Mouse (Mus musculus) liver, postnatal 0 days (tissue): ENCODE measurements at regions not wholly inside any gene's neighbourhood (a gene's known extent, or its start where the extent isn't known, plus 50 kb on each side); places are given as distances from the start of the nearest gene placed in this dataset.

Source experiments
- ATAC-seq: fragments of 200-750 bp; cut with Nextera tagmentation; 2 replicates; pipeline ENCODE4 v1.8.0; 2017; ENCODE audit warnings: mild to moderate bottlenecking, moderate library complexity
- DNase-seq: peaks from one replicate; pipeline ENCODE4 v3.0.0-alpha.2; 2016
- H3K27ac ChIP-seq: fragments of 300-500 bp; sonication (generic); 2 replicates; pipeline ENCODE4 v1.5.1; 2014; ENCODE audit warnings: antibody characterized with exemption, moderate library complexity, mild to moderate bottlenecking, low read depth
- H3K27me3 ChIP-seq: fragments of 300-500 bp; sonication (generic); 2 replicates; pipeline ENCODE4 v1.6.1; 2014; ENCODE audit warnings: low read length, control low read depth, mixed read lengths; ENCODE audit not compliant: insufficient read depth
- H3K36me3 ChIP-seq: fragments of 300-500 bp; sonication (generic); replicated peaks from 2 replicates; pipeline ENCODE4 v1.6.1; 2014; ENCODE audit warnings: mild to moderate bottlenecking, control low read depth, low read length, moderate library complexity, mixed read lengths; ENCODE audit not compliant: insufficient read depth
- H3K4me1 ChIP-seq: fragments of 300-500 bp; sonication (generic); 2 replicates; pipeline ENCODE4 v1.6.1; 2014; ENCODE audit warnings: antibody characterized with exemption, mild to moderate bottlenecking, control low read depth; ENCODE audit not compliant: insufficient read depth
- H3K4me2 ChIP-seq: fragments of 300-500 bp; sonication (generic); 2 replicates; pipeline ENCODE4 v1.6.1; 2014; ENCODE audit warnings: low read depth, mild to moderate bottlenecking, low read length, moderate library complexity, mixed read lengths
- H3K4me3 ChIP-seq: fragments of 300-500 bp; sonication (generic); 2 replicates; pipeline ENCODE4 v1.5.1; 2014; ENCODE audit warnings: low read depth, low read length
- H3K9ac ChIP-seq: fragments of 300-500 bp; sonication (generic); replicated peaks from 2 replicates; pipeline ENCODE4 v1.6.1; 2014; ENCODE audit warnings: mild to moderate bottlenecking, moderate library complexity
- H3K9me3 ChIP-seq: fragments of 300-500 bp; sonication (generic); 2 replicates; pipeline ENCODE4 v1.6.1; 2016; ENCODE audit warnings: mild to moderate bottlenecking, control low read depth, low read length, mixed read lengths
- CTCF ChIP-seq: sonication (generic); IDR thresholded peaks from 2 replicates; pipeline ENCODE4 v1.5.1; 2016; ENCODE audit warnings: antibody characterized with exemption, low read depth
- EP300 ChIP-seq: IDR thresholded peaks from 2 replicates; pipeline ENCODE4 v1.6.1; 2016; ENCODE audit warnings: antibody characterized with exemption, low read depth, mild to moderate bottlenecking
- WGBS: fragments of 180-500 bp; shearing (Covaris S2); extraction: QIAGEN DNeasy Blood & Tissue Kit; methylation state at CpG from one replicate; pipeline ENCODE4 v1.1.7; 2014; ENCODE audit not compliant: insufficient replicate concordance; 5-methylcytosine and 5-hydroxymethylcytosine counted together

- Histone ChIP-seq H3K36me3 (no peaks in the 10 kb centered on the region), H3K9ac (no peak overlapping the region), H3K4me2 (no peak overlapping the region), H3K9me3 (no peaks in the 10 kb centered on the region), H3K4me1 (no peaks in the 10 kb centered on the region), H3K27ac (no peak overlapping the region), H3K4me3 (no peak overlapping the region), H3K27me3 (no peaks in the 10 kb centered on the region)
- no peak for ATAC-seq
- DNase-seq = no peak
- WGBS = 81% methylated on average over 7 of the region's 7 CpGs
- TF ChIP-seq CTCF (no peak), EP300 (no peak)
Observed at GRCm38 (mm10) chr17:64956506-64956905, 120.6 kb upstream of the 4930583I09Rik start.

- Histone ChIP-seq H3K36me3 (no peaks in the 10 kb centered on the region), H3K27ac (no peak overlapping the region), H3K9me3 (no peaks in the 10 kb centered on the region), H3K4me3 (no peak overlapping the region), H3K27me3 (no peaks in the 10 kb centered on the region), H3K9ac (no peak overlapping the region), H3K4me1 (no peaks in the 10 kb centered on the region), H3K4me2 (no peak overlapping the region)
- TF ChIP-seq EP300 (no peak), CTCF (no peak)
- no peak for ATAC-seq
- WGBS = 89% methylated on average over 7 of the region's 7 CpGs
- no peak for DNase-seq
Observed at GRCm38 (mm10) chr17:64953275-64953674, 117.4 kb upstream of the 4930583I09Rik start.

DNA sequence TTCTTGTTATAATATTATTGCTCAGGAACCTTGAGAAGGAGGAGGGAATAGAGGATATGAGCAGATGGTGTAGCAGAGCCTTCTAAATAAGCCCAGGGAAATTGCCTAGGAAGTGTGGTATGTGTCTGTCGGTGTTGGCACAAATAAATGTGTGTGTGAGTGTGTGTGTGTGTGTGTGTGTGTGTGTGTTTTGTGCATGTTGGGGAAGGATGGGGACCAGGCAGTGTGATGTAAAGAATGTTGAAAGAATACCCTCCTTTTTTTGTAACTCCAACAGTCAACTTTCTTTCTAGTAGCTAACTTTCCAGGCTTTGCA is 115.7 kb upstream of the 4930583I09Rik start:
- 40% methylated on average over 1 of the region's 1 CpGs for WGBS
- no peak overlapping the region for H3K9ac ChIP-seq
- H3K27ac ChIP-seq = no peak overlapping the region
- H3K4me2 ChIP-seq = no peak overlapping the region
- no peaks in the 10 kb centered on the region for H3K4me1 ChIP-seq
- no peaks in the 10 kb centered on the region for H3K36me3 ChIP-seq
- no peak for DNase-seq
- no peaks in the 10 kb centered on the region for H3K9me3 ChIP-seq
- H3K4me3 ChIP-seq = no peak overlapping the region
- H3K27me3 ChIP-seq = no peaks in the 10 kb centered on the region
- no peak for ATAC-seq
- TF ChIP-seq CTCF = no peak
- TF ChIP-seq EP300 = no peak

DNA sequence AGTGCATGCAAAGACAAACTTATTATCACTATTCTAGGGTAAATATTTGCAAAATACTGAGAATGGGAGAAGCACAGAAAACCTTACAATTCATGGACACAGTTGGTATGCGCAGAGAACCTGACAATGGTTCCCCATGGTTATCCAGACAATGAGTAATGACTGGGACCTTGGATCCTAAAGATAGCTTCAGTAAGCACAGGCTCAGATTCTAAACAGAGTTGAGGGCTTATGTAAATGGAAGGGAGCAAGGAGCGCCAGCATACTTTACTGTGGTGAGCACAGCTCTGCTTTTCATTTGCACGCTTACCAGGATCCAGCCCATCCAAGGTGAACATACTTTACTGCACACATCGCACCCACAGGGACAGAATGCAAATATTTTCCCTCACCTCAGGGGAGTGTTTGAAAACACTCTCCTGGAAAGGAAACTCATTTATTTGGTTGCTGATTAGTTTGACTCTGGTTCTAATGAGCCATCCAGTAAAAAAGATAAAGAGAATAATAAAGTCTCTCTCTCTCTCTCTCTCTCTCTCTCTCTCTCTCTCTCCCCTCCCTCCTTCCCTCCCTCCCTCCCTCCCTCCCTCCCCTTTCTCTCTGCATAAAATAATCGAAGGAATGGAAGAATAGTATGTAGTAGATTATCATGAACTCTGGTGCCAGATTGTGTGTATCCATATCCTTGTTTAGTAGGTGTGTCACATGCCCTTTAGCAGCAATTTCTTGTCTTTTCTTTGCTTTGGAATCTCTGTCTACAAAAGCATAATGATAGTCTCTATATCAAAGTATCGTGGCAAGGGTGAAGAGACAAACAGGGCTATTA is 115.1 kb upstream of the 4930583I09Rik start:
- Histone ChIP-seq H3K9ac (no peak overlapping the region), H3K4me2 (no peak overlapping the region), H3K27me3 (no peaks in the 10 kb centered on the region), H3K27ac (no peak overlapping the region), H3K4me1 (no peaks in the 10 kb centered on the region), H3K9me3 (no peaks in the 10 kb centered on the region), H3K4me3 (no peak overlapping the region), H3K36me3 (no peaks in the 10 kb centered on the region)
- DNase-seq = no peak
- TF ChIP-seq EP300 (no peak), CTCF (no peak)
- WGBS = 54% methylated on average over 6 of the region's 6 CpGs
- ATAC-seq = no peak

- ATAC-seq (no peak), DNase-seq (no peak)
- Histone ChIP-seq H3K27ac (no peak overlapping the region), H3K4me2 (no peak overlapping the region), H3K9ac (no peak overlapping the region), H3K9me3 (no peaks in the 10 kb centered on the region), H3K4me1 (no peaks in the 10 kb centered on the region), H3K4me3 (no peak overlapping the region), H3K27me3 (no peaks in the 10 kb centered on the region), H3K36me3 (no peaks in the 10 kb centered on the region)
- 69% methylated on average over 2 of the region's 2 CpGs for WGBS
- no peak for TF ChIP-seq EP300
- no peak for TF ChIP-seq CTCF
Observed at GRCm38 (mm10) chr17:64943213-64943612, 107.3 kb upstream of the 4930583I09Rik start.

DNA sequence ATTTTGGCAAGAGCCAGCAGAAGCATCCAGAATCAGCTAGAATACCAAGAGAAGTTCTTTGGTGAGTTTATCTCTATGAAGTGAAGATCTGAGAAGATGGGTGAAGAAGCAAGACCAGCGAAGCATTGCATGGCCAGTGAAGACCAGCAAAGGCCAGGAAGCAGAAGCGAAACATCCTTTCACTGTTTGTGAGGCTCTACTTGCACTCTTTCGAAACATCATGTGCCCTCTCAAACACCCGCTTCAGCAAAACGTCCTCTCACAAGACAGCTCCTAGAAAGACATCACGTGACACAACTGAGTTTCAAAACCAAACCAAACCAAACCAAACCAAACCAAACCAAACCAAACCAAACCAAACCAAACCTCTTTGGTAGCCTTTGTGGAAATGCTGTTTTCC is 105.7 kb upstream of the 4930583I09Rik start:
- no peak for TF ChIP-seq EP300
- TF ChIP-seq CTCF = no peak
- H3K36me3 ChIP-seq = no peaks in the 10 kb centered on the region
- H3K27me3 ChIP-seq = no peaks in the 10 kb centered on the region
- H3K27ac ChIP-seq = no peak overlapping the region
- no peaks in the 10 kb centered on the region for H3K9me3 ChIP-seq
- WGBS = 74% methylated on average over 6 of the region's 6 CpGs
- no peaks in the 10 kb centered on the region for H3K4me1 ChIP-seq
- H3K9ac ChIP-seq = no peak overlapping the region
- no peak overlapping the region for H3K4me3 ChIP-seq
- no peak overlapping the region for H3K4me2 ChIP-seq
- ATAC-seq (no peak), DNase-seq (no peak)

- no peaks in the 10 kb centered on the region for H3K36me3 ChIP-seq
- no peak for TF ChIP-seq CTCF
- TF ChIP-seq EP300 = no peak
- 59% methylated on average over 4 of the region's 4 CpGs for WGBS
Observed at GRCm38 (mm10) chr17:64935683-64936082, 99.8 kb upstream of the 4930583I09Rik start.

More at GRCm38 (mm10) chr17:64935683-64936082, 99.8 kb upstream of the 4930583I09Rik start:
- ATAC-seq (no peak), DNase-seq (no peak)
- Histone ChIP-seq H3K27me3 (no peaks in the 10 kb centered on the region), H3K27ac (no peak overlapping the region), H3K9me3 (no peaks in the 10 kb centered on the region), H3K4me2 (no peak overlapping the region), H3K4me1 (no peaks in the 10 kb centered on the region), H3K9ac (no peak overlapping the region), H3K4me3 (no peak overlapping the region)
